Mouse (Mus musculus) kidney, embryonic 16.5 days (tissue): ENCODE results near the gene Dnajc6. TPM values are rescaled to one million over a fixed set of nuclear protein-coding genes. Genes with fewer than 3 reads are reported as not detected.

Source experiments
- ATAC-seq: fragments of 200-750 bp; cut with Nextera tagmentation; 2 replicates; pipeline ENCODE4 v1.8.0; 2017; ENCODE audit warnings: moderate TSS enrichment; ENCODE audit not compliant: low FRiP score, low TSS enrichment
- H3K27ac ChIP-seq: fragments of 300-500 bp; sonication (generic); 2 replicates; pipeline ENCODE4 v1.5.1; 2014; ENCODE audit warnings: low read length
- H3K27me3 ChIP-seq: fragments of 300-500 bp; sonication (generic); 2 replicates; pipeline ENCODE4 v1.6.1; 2014; ENCODE audit warnings: low read length, control low read depth, mixed read lengths; ENCODE audit not compliant: insufficient read depth
- H3K36me3 ChIP-seq: fragments of 300-500 bp; sonication (generic); 2 replicates; pipeline ENCODE4 v1.6.1; 2014; ENCODE audit warnings: low read length, control low read depth, mixed read lengths; ENCODE audit not compliant: insufficient read depth
- H3K4me1 ChIP-seq: fragments of 300-500 bp; sonication (generic); 2 replicates; pipeline ENCODE4 v1.6.1; 2014; ENCODE audit warnings: low read length, control low read depth, mixed read lengths; ENCODE audit not compliant: insufficient read depth
- H3K4me2 ChIP-seq: fragments of 300-500 bp; sonication (generic); replicated peaks from 2 replicates; pipeline ENCODE4 v1.6.1; 2014; ENCODE audit warnings: low read depth, low read length
- H3K4me3 ChIP-seq: fragments of 300-500 bp; sonication (generic); 2 replicates; pipeline ENCODE4 v1.5.1; 2014; ENCODE audit warnings: mild to moderate bottlenecking, low read length
- H3K9ac ChIP-seq: fragments of 300-500 bp; sonication (generic); replicated peaks from 2 replicates; pipeline ENCODE4 v1.6.1; 2014; ENCODE audit warnings: low read length
- H3K9me3 ChIP-seq: fragments of 300-500 bp; sonication (generic); 2 replicates; pipeline ENCODE4 v1.6.1; 2016; ENCODE audit warnings: low read length, control low read depth
- WGBS: fragments of 180-500 bp; shearing (Covaris S2); extraction: QIAGEN DNeasy Blood & Tissue Kit; methylation state at CpG from one replicate; pipeline ENCODE4 v1.1.7; 2014; 5-methylcytosine and 5-hydroxymethylcytosine counted together
- polyA plus RNA-seq: library from polyadenylated mRNA; unstranded; fragments of >200 nt; fragmentation: Nextera tagmentation; extraction: Ambion mirVana; gene quantifications from 2 replicates; pipeline ENCODE4 v1.2.1, GENCODE M21; 2015

Dnajc6 gene
- polyA plus RNA-seq, 1 experiment from 2014 or later, result 2.2 TPM

GRCm38 (mm10) chr4:101689241-101689640 lies 192.8 kb downstream of the Dnajc6 start:
- no peak overlapping the region for H3K27ac ChIP-seq
- H3K4me2 ChIP-seq, result no peak overlapping the region
- H3K9ac ChIP-seq, result no peak overlapping the region
- no peaks in the 10 kb centered on the region for H3K9me3 ChIP-seq
- H3K4me1 ChIP-seq, result no peaks in the 10 kb centered on the region
- no peak overlapping the region for H3K4me3 ChIP-seq
- H3K36me3 ChIP-seq, result no peaks in the 10 kb centered on the region
- no peaks in the 10 kb centered on the region for H3K27me3 ChIP-seq
- WGBS, result 70% methylated on average over 4 of the region's 4 CpGs
- ATAC-seq, result no peak

- no peaks in the 10 kb centered on the region for H3K9me3 ChIP-seq
- 75% methylated on average over 5 of the region's 5 CpGs for WGBS
- no peaks in the 10 kb centered on the region for H3K36me3 ChIP-seq
- no peak for ATAC-seq
- H3K4me3 ChIP-seq, result no peak overlapping the region
- H3K27me3 ChIP-seq, result no peaks in the 10 kb centered on the region
- H3K4me2 ChIP-seq, result no peak overlapping the region
- no peak overlapping the region for H3K9ac ChIP-seq
- no peak overlapping the region for H3K27ac ChIP-seq
- H3K4me1 ChIP-seq, result no peaks in the 10 kb centered on the region
These were observed 193.2 kb downstream of the Dnajc6 start for GRCm38 (mm10) chr4:101689645-101690044.

Other genes starting within 250 kb of the Dnajc6 start
- gene Jak1, start 231.4 kb upstream of the Dnajc6 start, polyA plus RNA-seq, result 104 TPM in 2 replicates
- gene Ak4, start 77.4 kb upstream of the Dnajc6 start, polyA plus RNA-seq, result 21.0 and 23.8 TPM in 2 replicates
- gene Leprot, start 151.1 kb downstream of the Dnajc6 start, polyA plus RNA-seq, result 98.6 and 104 TPM in 2 replicates
- 5.5 TPM in 2 replicates for gene Lepr, start 220.8 kb downstream of the Dnajc6 start, polyA plus RNA-seq